Mouse (Mus musculus) mesoderm, embryonic 11.5 days (tissue): Measurements from ENCODE around the gene Kif16b.

Source experiments
- DNase-seq: peaks from one replicate; pipeline ENCODE4 v3.0.0-alpha.2; 2012; ENCODE audit warnings: low read depth, low spot score

Gene Kif16b

GRCm38 (mm10) chr2:142875936-142876335 is 25.4 kb downstream of the Kif16b start:
- no peak for DNase-seq

GRCm38 (mm10) chr2:142874562-142874961 is 26.8 kb downstream of the Kif16b start:
- DNase-seq: no peak

GRCm38 (mm10) chr2:142870055-142870454 is 31.3 kb downstream of the Kif16b start:
- no peak for DNase-seq

GRCm38 (mm10) chr2:142867481-142867880 is 33.9 kb downstream of the Kif16b start:
- DNase-seq: no peak

GRCm38 (mm10) chr2:142860994-142861393 is 40.3 kb downstream of the Kif16b start:
- no peak for DNase-seq

GRCm38 (mm10) chr2:142859452-142859851 is 41.9 kb downstream of the Kif16b start:
- DNase-seq: peak; percentile 65

- DNase-seq: no peak
Measured at GRCm38 (mm10) chr2:142838775-142839174, 62.6 kb downstream of the Kif16b start.

- DNase-seq: no peak
Measured at GRCm38 (mm10) chr2:142838118-142838517, 63.2 kb downstream of the Kif16b start.

GRCm38 (mm10) chr2:142834751-142835150 is 66.6 kb downstream of the Kif16b start:
- no peak for DNase-seq

- no peak for DNase-seq
Measured at GRCm38 (mm10) chr2:142832617-142833422, 68.5 kb downstream of the Kif16b start.

- peak; percentile 84 for DNase-seq
Measured at GRCm38 (mm10) chr2:142813033-142813432, 88.3 kb downstream of the Kif16b start.

- no peak for DNase-seq
Measured at GRCm38 (mm10) chr2:142803760-142804448, 97.4 kb downstream of the Kif16b start.

- DNase-seq: peak; percentile 3
Measured at GRCm38 (mm10) chr2:142797310-142797709, 104.0 kb downstream of the Kif16b start.

- DNase-seq: no peak
Measured at GRCm38 (mm10) chr2:142775358-142775757, 126.0 kb downstream of the Kif16b start.

GRCm38 (mm10) chr2:142774752-142775151 is 126.6 kb downstream of the Kif16b start:
- no peak for DNase-seq

GRCm38 (mm10) chr2:142769647-142770121 is 131.6 kb downstream of the Kif16b start:
- no peak for DNase-seq

GRCm38 (mm10) chr2:142764276-142764675 is 137.1 kb downstream of the Kif16b start:
- DNase-seq: no peak

- DNase-seq: peak; percentile 23
Measured at GRCm38 (mm10) chr2:142760843-142761242, 140.5 kb downstream of the Kif16b start.

- DNase-seq: no peak
Measured at GRCm38 (mm10) chr2:142759192-142759591, 142.1 kb downstream of the Kif16b start.

- no peak for DNase-seq
Measured at GRCm38 (mm10) chr2:142758091-142758765, 143.1 kb downstream of the Kif16b start.

- no peak for DNase-seq
Measured at GRCm38 (mm10) chr2:142739338-142739737, 162.0 kb downstream of the Kif16b start.

- no peak for DNase-seq
Measured at GRCm38 (mm10) chr2:142738488-142738887, 162.8 kb downstream of the Kif16b start.
